Mouse (Mus musculus): ENCODE measurements at regions not wholly inside any gene's neighbourhood (a gene's known extent, or its start where the extent isn't known, plus 50 kb on each side); places are given as distances from the start of the nearest gene placed in this dataset.
A peak's percentile ranks its signal among the peaks of the same experiment; 100 is the strongest.

DNA sequence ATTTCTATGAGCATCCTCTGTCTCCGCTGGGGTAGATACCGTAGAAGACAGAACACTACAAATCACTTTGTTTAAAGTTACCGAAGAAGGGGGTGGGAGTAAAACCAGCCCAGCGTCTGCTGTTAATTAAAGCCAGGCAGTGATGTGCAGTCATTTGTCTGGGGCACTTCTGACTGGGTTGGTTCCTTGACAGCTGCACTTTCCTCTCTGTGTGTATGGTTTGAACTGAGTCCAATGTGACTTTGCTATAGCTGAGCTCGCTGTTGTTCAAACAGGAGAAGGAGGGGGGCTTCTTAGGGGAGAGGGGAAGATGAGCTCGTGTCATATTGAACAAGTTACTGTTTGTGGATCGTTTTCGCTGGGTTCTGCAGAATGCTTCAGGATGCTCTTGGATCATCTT is 113.7 kb upstream of the Runx1 start:
- TF ChIP-seq CTCF (IDR thresholded peaks at IDR 0.05) = no peak

GRCm38 (mm10) chr16:92935848-92936535 is 110.0 kb upstream of the Runx1 start:
- Histone ChIP-seq H3K9me3 (ENCODE audit: low read length) (no peaks in the 10 kb centered on the region), H3K4me3 (ENCODE audit: low read depth, low read length) (no peak overlapping the region), H3K9ac (replicated peaks; ENCODE audit: low read length, poor library complexity, severe bottlenecking) (no peak overlapping the region), H3K4me2 (ENCODE audit: low read depth, low read length, poor library complexity, severe bottlenecking) (no peak overlapping the region), H3K36me3 (ENCODE audit: insufficient read depth, low read length) (no peaks in the 10 kb centered on the region), H3K27me3 (ENCODE audit: insufficient read depth, low read length) (no peaks in the 10 kb centered on the region), H3K4me1 (ENCODE audit: insufficient read depth, low read length) (no peaks in the 10 kb centered on the region), H3K27ac (ENCODE audit: low read depth, low read length) (no peak overlapping the region)
- DNase-seq (ENCODE audit: low spot score) (no peak), ATAC-seq (ENCODE audit: low FRiP score) (no peak)
- whole genome bisulfite sequencing = 76% methylated on average over 2 of the region's 2 CpGs
- no peak for TF ChIP-seq CTCF (IDR thresholded peaks at IDR 0.05)

More for the DNA sequence above, 113.7 kb upstream of the Runx1 start:
- H3K4me2 ChIP-seq (ENCODE audit: low read depth, low read length, poor library complexity, severe bottlenecking) = no peak overlapping the region
- no peaks in the 10 kb centered on the region for H3K27me3 ChIP-seq (ENCODE audit: insufficient read depth, low read length)
- H3K27ac ChIP-seq (ENCODE audit: low read depth, low read length) = no peak overlapping the region
- no peaks in the 10 kb centered on the region for H3K36me3 ChIP-seq (ENCODE audit: insufficient read depth, low read length)
- DNase-seq (ENCODE audit: low spot score) = peak; percentile 45
- ATAC-seq (ENCODE audit: low FRiP score) = no peak
- H3K4me3 ChIP-seq (ENCODE audit: low read depth, low read length) = no peak overlapping the region
- WGBS = 56% methylated on average over 8 of the region's 8 CpGs
- no peaks in the 10 kb centered on the region for H3K4me1 ChIP-seq (ENCODE audit: insufficient read depth, low read length)
- H3K9me3 ChIP-seq (ENCODE audit: low read length) = no peaks in the 10 kb centered on the region
- H3K9ac ChIP-seq (replicated peaks; ENCODE audit: low read length, poor library complexity, severe bottlenecking) = no peak overlapping the region

DNA sequence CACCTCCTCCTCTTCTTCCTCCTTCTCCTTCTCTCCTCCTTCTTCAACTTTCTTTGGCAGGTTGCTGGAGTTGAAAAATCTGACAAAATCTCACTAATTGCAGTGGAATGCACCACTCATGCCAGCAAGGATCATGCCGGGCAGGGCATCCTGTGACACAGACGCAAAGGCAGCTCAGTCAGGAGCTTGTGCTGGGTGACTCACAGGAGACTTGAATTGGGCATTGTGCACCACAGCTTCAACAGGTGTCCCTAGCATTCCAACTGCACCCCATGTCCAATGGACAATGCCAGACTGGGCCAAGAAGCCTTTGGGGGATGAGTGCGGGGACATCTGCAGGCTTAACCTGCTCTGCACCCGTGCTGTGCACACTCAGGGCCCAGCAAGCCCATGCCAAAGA is 104.2 kb upstream of the Runx1 start:
- H3K36me3 ChIP-seq (ENCODE audit: insufficient read depth, low read length) = no peaks in the 10 kb centered on the region
- H3K27ac ChIP-seq (ENCODE audit: low read depth, low read length) = no peak overlapping the region
- H3K9ac ChIP-seq (replicated peaks; ENCODE audit: low read length, poor library complexity, severe bottlenecking) = no peak overlapping the region
- H3K4me1 ChIP-seq (ENCODE audit: insufficient read depth, low read length) = no peaks in the 10 kb centered on the region
- H3K27me3 ChIP-seq (ENCODE audit: insufficient read depth, low read length) = no peaks in the 10 kb centered on the region
- H3K4me3 ChIP-seq (ENCODE audit: low read depth, low read length) = no peak overlapping the region
- WGBS = 84% methylated on average over 4 of the region's 4 CpGs
- H3K9me3 ChIP-seq (ENCODE audit: low read length) = no peaks in the 10 kb centered on the region
- ATAC-seq (ENCODE audit: low FRiP score) = no peak
- no peak overlapping the region for H3K4me2 ChIP-seq (ENCODE audit: low read depth, low read length, poor library complexity, severe bottlenecking)
- DNase-seq (ENCODE audit: low spot score) = no peak
- TF ChIP-seq CTCF (IDR thresholded peaks at IDR 0.05) = no peak

GRCm38 (mm10) chr16:92928201-92928600 is 102.3 kb upstream of the Runx1 start:
- no peak for TF ChIP-seq CTCF (IDR thresholded peaks at IDR 0.05)
- Histone ChIP-seq H3K4me2 (ENCODE audit: low read depth, low read length, poor library complexity, severe bottlenecking) (no peak overlapping the region), H3K9ac (replicated peaks; ENCODE audit: low read length, poor library complexity, severe bottlenecking) (no peak overlapping the region), H3K36me3 (ENCODE audit: insufficient read depth, low read length) (no peaks in the 10 kb centered on the region), H3K4me1 (ENCODE audit: insufficient read depth, low read length) (no peaks in the 10 kb centered on the region), H3K9me3 (ENCODE audit: low read length) (no peaks in the 10 kb centered on the region), H3K27me3 (ENCODE audit: insufficient read depth, low read length) (no peaks in the 10 kb centered on the region), H3K27ac (ENCODE audit: low read depth, low read length) (no peak overlapping the region), H3K4me3 (ENCODE audit: low read depth, low read length) (no peak overlapping the region)
- DNase-seq (ENCODE audit: low spot score) (peak; percentile 18), ATAC-seq (ENCODE audit: low FRiP score) (no peak)
- WGBS = 75% methylated on average over 6 of the region's 7 CpGs

DNA sequence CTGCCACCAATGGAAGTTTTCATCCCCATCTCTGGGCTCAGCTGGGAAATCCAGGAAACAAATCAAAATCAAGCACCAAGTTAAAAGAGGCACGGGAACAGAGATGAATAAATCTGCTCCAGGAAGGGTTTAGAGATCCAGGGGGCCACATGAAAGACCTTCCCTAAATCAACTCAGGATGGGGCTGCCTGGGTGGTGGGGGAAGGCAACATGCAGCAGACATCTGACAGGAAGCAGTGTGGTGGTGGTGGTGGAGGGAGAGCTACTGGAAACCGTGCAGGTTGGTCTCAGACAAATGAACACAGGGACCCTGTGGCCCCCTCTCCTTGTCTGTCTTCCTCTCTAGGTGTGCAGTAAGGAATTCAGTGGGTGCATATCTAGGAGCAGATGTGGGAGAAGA is 101.7 kb upstream of the Runx1 start:
- no peak for DNase-seq (ENCODE audit: low spot score)
- Histone ChIP-seq H3K4me2 (ENCODE audit: low read depth, low read length, poor library complexity, severe bottlenecking) (no peak overlapping the region), H3K27me3 (ENCODE audit: insufficient read depth, low read length) (no peaks in the 10 kb centered on the region), H3K4me3 (ENCODE audit: low read depth, low read length) (no peak overlapping the region), H3K9ac (replicated peaks; ENCODE audit: low read length, poor library complexity, severe bottlenecking) (no peak overlapping the region), H3K4me1 (ENCODE audit: insufficient read depth, low read length) (no peaks in the 10 kb centered on the region), H3K9me3 (ENCODE audit: low read length) (no peaks in the 10 kb centered on the region), H3K27ac (ENCODE audit: low read depth, low read length) (no peak overlapping the region), H3K36me3 (ENCODE audit: insufficient read depth, low read length) (no peaks in the 10 kb centered on the region)
- WGBS = 49% methylated on average over 2 of the region's 2 CpGs
- TF ChIP-seq CTCF (IDR thresholded peaks at IDR 0.05) = no peak
- no peak for ATAC-seq (ENCODE audit: low FRiP score)

DNA sequence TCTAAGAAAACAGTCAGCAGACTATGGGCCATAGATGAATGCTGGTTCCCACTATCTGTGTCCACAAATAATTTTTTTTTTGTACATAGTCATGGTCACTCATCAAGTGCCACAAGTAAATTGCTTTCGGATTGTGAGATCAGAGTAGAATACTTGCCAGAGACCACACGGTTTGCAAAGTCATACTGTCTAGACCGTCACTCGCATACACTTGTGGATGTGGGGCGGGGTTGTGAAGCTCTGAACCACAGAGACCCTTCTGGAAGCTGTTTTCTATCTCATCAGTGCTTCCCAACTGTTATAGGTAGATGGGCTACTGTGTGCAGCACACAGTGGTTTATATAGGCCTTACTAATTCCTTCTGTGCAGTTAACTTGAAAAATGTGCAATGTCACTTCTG is 100.9 kb upstream of the Runx1 start:
- Histone ChIP-seq H3K36me3 (ENCODE audit: insufficient read depth, low read length) (no peaks in the 10 kb centered on the region), H3K9me3 (ENCODE audit: low read length) (no peaks in the 10 kb centered on the region), H3K4me2 (ENCODE audit: low read depth, low read length, poor library complexity, severe bottlenecking) (no peak overlapping the region), H3K4me3 (ENCODE audit: low read depth, low read length) (no peak overlapping the region), H3K9ac (replicated peaks; ENCODE audit: low read length, poor library complexity, severe bottlenecking) (no peak overlapping the region), H3K27ac (ENCODE audit: low read depth, low read length) (no peak overlapping the region), H3K27me3 (ENCODE audit: insufficient read depth, low read length) (no peaks in the 10 kb centered on the region), H3K4me1 (ENCODE audit: insufficient read depth, low read length) (no peaks in the 10 kb centered on the region)
- 86% methylated on average over 5 of the region's 5 CpGs for WGBS
- no peak for ATAC-seq (ENCODE audit: low FRiP score)
- TF ChIP-seq CTCF (IDR thresholded peaks at IDR 0.05) = no peak
- no peak for DNase-seq (ENCODE audit: low spot score)
